Mouse (Mus musculus): ENCODE measurements around the gene Tssk3.
"Not testable (repeated sequence)": the region's sequence is repeated elsewhere in the genome, so short reads cannot be mapped to it uniquely, and the experiment has no call there.

Gene Tssk3

DNA sequence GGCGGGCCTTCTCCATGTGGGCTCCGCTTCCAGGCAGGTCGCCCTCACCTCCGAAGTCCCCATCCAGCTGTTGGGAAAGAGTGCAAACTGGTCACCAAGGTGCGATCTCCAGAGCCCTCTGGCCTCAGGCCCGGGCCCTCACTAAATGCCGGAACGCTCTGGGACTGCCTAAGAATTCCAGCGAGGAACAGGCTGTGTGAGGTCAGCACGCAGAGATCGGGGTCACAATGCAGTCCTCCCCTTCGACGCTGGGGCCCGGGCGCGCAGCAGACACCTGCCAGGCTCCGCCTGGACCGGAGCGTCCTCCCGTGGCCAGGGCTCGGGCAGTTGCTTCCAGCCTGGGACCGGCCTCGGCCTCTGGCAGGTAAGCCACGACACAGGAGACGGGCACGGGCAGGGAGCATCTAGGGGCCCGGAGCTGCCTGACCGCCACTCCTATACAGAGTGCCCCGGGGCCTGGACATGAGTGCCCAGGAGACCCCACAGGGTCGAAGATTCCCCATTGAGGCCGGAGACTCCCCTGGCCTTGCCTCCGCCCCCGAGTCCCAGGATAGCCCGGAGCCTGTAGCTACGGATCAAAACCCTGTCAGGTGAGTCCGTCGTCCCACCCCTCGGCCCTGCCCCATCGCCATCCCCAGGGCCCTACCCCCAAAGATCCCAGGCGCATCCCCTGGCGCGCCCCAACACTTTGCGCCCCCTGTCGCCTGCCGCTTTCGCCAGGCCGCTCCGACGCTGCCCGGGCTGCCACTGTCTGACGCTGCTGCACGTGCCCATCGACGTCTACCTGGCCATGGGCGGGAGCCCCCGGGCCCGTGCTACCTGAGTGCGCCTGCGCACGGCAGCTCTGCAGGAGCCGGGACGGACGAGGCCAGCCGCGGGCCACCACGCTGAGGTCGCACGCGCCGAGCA, at the start of gene Tssk3, which contains the start of gene Fam229a:
TSS of gene Tssk3 (minus strand) at position 51 of the 909 bp plus-strand sequence.
TSS of gene Fam229a (plus strand) at position 219 of the 909 bp plus-strand sequence.
- no peak for DNase-seq (ENCODE audit: low read depth, low spot score)

DNA sequence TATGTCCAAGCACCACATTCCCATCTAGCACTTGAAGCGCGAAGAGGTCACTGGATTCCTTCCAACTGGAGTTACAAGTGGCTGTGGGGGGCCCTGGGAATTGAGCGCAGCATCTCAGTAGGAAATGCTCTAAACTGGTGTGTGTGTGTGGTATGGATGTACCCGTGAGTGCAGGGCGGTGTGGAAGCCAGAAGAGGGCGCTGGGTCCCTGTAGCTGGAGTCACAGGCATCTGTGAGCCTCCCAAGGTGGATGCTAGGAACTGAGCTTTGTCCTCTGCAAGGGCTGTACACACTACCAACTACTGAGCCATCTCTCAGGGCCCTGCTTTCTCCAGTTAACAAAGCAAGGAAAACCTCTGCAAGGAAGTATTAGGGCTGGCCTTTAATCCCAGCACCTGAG, 49.2 kb upstream of the Tssk3 start:
- DNase-seq (ENCODE audit: low read depth, low spot score): no peak

DNA sequence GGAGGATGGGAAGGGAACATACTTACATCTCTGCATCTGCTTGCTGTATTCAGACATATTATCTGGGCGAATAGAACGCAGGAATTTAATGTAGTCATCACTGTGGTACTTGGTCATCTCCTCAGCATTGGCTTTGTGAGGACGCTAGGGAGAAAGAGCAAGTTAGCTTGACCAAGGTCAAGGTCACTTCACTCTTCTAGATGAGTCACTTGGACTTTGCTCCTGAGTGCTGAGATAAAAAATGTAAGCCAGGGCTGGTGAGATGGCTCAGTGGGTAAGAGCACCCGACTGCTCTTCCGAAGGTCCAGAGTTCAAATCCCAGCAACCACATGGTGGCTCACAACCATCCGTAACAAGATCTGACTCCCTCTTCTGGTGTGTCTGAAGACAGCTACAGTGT, 38.1 kb upstream of the Tssk3 start:
- DNase-seq (ENCODE audit: low read depth, low spot score): not testable (repeated sequence)

DNA sequence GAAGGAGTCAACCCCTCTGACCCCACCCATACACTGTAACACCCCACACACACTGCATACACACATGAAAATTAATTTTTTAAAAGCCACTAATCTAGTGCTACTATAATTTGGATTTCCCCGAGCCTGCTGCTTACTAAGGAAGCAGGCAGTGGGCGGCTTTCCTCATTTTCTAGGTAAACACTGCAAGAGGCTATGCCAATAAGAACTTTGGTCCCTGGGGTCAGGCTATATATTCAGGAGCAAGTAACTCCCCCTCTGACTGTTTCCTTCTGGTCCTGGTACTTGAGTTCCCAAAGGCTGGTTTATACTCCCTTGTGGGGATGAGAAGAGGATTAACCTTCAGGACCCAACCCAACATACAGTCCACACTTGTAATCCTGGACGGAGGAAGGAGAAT, 35.1 kb upstream of the Tssk3 start:
- no peak for DNase-seq (ENCODE audit: low read depth, low spot score)

GRCm38 (mm10) chr4:129525338-129525737, 34.5 kb upstream of the Tssk3 start:
- no peak for DNase-seq (ENCODE audit: low read depth, low spot score)

- DNase-seq (ENCODE audit: low read depth, low spot score): no peak
Measured at GRCm38 (mm10) chr4:129518519-129518918, 27.7 kb upstream of the Tssk3 start.

- no peak for DNase-seq (ENCODE audit: low read depth, low spot score)
Measured at GRCm38 (mm10) chr4:129516925-129517324, 26.1 kb upstream of the Tssk3 start.

- DNase-seq (ENCODE audit: low read depth, low spot score): no peak
Measured at GRCm38 (mm10) chr4:129514300-129514898, 23.6 kb upstream of the Tssk3 start.

- DNase-seq (ENCODE audit: low read depth, low spot score): no peak
Measured at GRCm38 (mm10) chr4:129513891-129514290, 23.1 kb upstream of the Tssk3 start.

DNA sequence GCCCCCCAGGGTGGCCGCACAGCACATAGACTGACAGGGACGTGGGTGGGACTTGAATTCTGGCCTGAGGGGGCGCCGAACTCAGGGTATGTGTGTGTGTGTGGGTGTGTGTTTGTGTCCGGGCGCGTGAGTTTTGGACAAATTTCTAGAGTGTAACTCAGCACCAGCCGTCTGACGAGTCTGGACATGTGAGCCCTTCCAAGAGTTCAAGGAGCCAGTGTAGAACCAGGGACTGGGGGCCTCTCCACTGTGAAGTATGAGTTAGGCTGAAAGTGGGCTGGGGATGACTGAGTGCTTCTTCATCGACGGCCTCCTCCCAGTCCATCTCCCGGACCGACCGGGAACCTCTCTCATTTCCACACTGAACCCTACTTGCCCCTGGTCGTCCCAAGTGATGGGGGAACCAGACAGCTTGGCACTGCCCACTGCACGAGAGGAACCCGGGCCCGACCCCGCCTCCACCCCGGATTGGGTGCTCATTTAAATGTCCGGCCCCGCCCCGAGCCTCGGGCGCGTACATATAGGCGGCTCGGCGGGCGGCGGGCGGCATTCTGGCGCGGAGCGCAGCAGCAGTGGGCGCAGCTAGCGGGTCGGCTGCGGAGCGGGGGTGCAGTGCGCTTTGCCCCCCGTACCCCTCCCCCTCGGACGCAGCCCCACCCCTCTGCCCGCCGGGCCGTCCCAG, 22.4 kb upstream of the Tssk3 start, which contains the start of gene Marcksl1:
TSS of gene Marcksl1 (plus strand) at position 496 of the 682 bp plus-strand sequence.
- no peak for DNase-seq (ENCODE audit: low read depth, low spot score)

GRCm38 (mm10) chr4:129511413-129512096, 20.7 kb upstream of the Tssk3 start:
- no peak for DNase-seq (ENCODE audit: low read depth, low spot score)

- no peak for DNase-seq (ENCODE audit: low read depth, low spot score)
Measured at GRCm38 (mm10) chr4:129510723-129511412, 20.0 kb upstream of the Tssk3 start.

GRCm38 (mm10) chr4:129509650-129510049, 18.8 kb upstream of the Tssk3 start:
- DNase-seq (ENCODE audit: low read depth, low spot score): no peak

DNA sequence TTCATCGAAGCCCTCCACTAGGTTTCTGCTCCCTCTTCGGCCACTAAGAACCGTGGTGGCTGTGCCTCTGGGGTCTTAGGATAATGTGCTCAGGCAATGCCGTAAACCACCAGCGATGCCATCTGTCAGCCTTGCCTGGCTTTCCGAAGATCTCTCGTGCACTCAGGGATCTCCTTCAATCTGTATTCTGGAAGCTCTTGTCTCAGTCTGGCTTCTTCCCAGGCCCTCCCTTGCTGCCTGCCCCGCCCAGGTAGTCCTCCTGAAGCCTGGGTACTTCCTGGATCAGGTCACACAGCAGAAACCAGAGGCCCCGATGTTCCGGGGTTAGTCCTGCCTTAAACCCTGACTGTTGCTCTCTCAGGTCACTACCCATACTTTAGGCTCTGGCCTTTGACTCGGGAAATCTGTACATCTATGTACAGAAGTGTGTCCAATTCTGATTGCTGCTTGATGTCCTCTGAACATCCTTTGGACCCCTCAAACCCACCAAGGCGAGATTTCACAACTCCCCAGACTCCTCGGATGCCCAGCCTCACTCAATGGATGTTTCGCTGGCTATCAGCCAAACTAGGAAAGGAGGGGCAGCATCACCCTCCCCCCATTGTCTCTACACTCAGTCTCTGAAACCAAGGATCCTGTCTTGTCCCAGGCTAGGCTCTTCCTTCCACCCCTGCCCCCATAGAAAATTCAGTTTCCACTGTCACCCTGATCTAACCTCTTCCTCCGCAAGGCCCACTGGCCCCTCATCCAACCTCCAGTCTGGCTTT, 18.2 kb upstream of the Tssk3 start:
- DNase-seq (ENCODE audit: low read depth, low spot score): no peak

GRCm38 (mm10) chr4:129508237-129508515, 17.4 kb upstream of the Tssk3 start:
- DNase-seq (ENCODE audit: low read depth, low spot score): no peak

DNA sequence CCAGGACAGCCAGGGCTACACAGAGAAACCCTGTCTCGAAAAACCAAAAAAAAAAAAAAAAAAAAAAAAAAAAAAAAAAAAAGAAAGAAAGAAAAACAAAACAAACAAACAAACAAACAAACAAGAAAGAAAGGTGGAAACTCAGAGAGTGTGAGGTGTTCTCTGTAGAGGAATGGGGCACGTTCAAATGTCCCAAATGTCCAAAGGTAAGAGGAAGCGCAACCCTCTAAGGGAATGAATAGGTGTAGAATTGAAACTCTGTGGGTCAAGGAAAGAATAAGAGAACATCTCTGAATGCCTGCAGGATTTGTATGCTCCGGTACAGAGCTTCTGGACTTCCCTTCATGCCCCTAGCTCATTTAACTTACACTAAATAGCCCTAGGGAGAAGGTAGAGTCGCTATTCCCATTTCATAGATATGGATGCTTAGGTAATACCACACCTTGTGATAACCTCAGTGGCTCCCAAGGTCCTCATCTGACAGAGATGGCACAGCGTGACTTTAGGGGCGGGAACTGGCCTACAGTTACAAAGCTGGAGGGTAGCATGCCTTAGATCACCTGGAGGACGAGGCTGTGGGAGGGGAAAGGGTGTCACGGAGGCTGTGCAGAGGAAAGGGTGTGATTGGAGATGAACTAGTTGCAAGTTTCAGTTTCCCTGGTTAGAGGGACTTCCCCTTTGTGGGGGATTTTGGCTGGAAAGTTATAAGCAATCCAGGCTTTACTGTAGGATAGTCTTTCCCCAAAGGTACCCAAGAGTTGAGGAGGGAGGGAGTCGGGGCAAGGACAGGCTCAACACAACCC, 16.8 kb upstream of the Tssk3 start:
- DNase-seq (ENCODE audit: low read depth, low spot score): no peak

DNA sequence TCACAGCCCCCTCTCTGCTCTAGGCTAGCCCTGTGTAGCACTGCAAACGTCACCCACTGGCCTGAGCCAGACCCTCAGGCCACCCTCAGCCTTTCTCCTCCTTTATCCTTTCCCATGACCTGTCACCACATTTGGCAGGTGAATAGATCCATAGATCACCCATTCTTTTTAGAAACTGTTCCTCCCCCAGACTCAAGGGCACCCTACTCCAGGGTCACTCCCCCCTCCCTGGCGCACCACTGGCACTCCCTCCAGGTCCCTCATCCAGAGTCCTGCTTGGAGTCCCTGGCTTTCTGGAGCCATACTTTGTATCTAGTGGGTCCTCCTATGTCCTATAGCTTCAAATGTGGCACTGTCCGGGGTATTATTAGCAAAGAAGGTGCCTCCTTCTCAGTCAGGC, 14.7 kb upstream of the Tssk3 start:
- no peak for DNase-seq (ENCODE audit: low read depth, low spot score)

GRCm38 (mm10) chr4:129502901-129503444, 12.2 kb upstream of the Tssk3 start:
- DNase-seq (ENCODE audit: low read depth, low spot score): no peak

GRCm38 (mm10) chr4:129502327-129502888, 11.6 kb upstream of the Tssk3 start:
- DNase-seq (ENCODE audit: low read depth, low spot score): no peak
